Mouse (Mus musculus): ENCODE measurements around the gene Acadl. TPM values are rescaled to one million over a fixed set of nuclear protein-coding genes. Genes with fewer than 3 reads are reported as not detected.

The Acadl gene
- polyA plus RNA-seq, 1 experiment from 2014 or later, result 83.4 TPM

DNA sequence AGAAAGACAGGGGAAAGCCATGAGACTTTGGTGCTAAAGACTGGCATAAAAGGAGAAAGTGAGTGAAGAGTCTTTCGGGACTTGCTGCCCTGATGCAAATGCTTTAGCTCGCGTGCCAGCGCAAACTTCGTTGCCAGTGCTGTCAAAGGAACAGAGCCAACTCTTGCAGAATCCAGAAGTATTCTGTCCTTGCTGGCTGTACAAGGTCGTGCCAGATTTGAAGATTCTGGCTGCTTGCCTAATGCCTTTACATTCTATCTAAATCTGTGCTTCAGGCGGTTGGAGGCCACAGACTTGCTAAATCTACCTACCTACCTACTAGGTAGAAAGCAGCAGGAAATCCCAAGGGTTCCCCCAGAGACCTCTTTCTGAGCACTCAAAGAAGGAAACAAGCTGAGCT is 8.5 kb upstream of the Acadl start:
- H3K4me2 ChIP-seq, result no peak overlapping the region
- no peaks in the 10 kb centered on the region for H3K4me1 ChIP-seq
- H3K4me3 ChIP-seq, result no peak overlapping the region
- H3K9ac ChIP-seq, result no peak overlapping the region
- ATAC-seq, result no peak
- no peaks in the 10 kb centered on the region for H3K36me3 ChIP-seq
- no peaks in the 10 kb centered on the region for H3K27me3 ChIP-seq (replicated peaks)
- no peak overlapping the region for H3K27ac ChIP-seq
- WGBS (ENCODE audit: insufficient replicate concordance), result 75% methylated on average over 7 of the region's 7 CpGs
- no peaks in the 10 kb centered on the region for H3K9me3 ChIP-seq (replicated peaks)

GRCm38 (mm10) chr1:66865633-66866032 is 2.6 kb upstream of the Acadl start:
- no peak for ATAC-seq
- Histone ChIP-seq H3K27me3 (replicated peaks) (no peaks in the 10 kb centered on the region), H3K4me3 (no peak overlapping the region), H3K9me3 (replicated peaks) (no peaks in the 10 kb centered on the region), H3K4me1 (peaks cover 16% of the 10 kb centered on the region), H3K9ac (no peak overlapping the region), H3K4me2 (no peak overlapping the region), H3K36me3 (no peaks in the 10 kb centered on the region), H3K27ac (no peak overlapping the region)
- WGBS (ENCODE audit: insufficient replicate concordance), result 67% methylated on average over 4 of the region's 4 CpGs

DNA sequence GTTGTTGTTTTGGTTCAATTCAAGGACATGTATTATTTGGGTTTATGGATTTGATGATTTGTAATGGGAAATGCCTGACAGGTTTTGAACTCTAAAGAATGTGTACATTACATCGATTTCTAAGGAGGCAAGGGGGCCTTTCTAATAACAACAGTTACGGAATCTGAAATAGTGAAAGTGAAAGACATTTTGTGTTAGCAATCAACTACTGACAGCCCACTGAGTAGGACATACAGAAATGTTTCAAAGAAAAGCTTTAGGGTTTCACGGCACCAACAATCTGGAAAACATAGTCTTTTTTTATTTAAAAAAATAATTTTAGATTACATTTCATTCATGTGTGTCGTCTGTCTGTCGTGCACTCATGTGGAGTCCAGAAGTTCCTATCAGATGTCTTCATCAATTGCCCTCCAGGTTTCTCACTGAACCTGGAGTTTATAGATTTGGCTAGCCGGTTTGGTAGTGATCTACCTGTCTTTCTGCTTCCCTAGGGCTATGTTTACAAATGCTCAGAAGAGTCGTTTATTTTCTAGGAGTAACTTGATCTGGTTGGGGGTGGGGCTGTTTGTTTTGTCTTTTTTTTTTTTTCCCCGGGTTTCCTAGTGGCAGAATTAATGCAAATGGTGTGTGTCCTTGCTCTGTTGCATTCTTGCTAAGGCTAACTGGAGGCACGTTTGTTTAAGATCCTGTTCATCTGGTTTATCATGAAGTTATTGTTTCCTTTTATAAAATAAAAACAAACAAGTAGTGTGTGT is 841 bp upstream of the Acadl start:
- Histone ChIP-seq H3K27me3 (replicated peaks) (no peaks in the 10 kb centered on the region), H3K4me1 (peaks cover 16% of the 10 kb centered on the region), H3K4me3 (peak overlapping the region; percentile 95), H3K9ac (peak overlapping the region; percentile 94), H3K9me3 (replicated peaks) (no peaks in the 10 kb centered on the region), H3K36me3 (0 out of 2 replicates have a peak, but pooled peaks cover 5% of the 10 kb centered on the region), H3K4me2 (peak overlapping the region; percentile 90), H3K27ac (0 out of 2 replicates have a peak overlapping the region, but pooled peaks have one; percentile 30)
- no peak for ATAC-seq
- 11% methylated on average over 9 of the region's 9 CpGs for WGBS (ENCODE audit: insufficient replicate concordance)

DNA sequence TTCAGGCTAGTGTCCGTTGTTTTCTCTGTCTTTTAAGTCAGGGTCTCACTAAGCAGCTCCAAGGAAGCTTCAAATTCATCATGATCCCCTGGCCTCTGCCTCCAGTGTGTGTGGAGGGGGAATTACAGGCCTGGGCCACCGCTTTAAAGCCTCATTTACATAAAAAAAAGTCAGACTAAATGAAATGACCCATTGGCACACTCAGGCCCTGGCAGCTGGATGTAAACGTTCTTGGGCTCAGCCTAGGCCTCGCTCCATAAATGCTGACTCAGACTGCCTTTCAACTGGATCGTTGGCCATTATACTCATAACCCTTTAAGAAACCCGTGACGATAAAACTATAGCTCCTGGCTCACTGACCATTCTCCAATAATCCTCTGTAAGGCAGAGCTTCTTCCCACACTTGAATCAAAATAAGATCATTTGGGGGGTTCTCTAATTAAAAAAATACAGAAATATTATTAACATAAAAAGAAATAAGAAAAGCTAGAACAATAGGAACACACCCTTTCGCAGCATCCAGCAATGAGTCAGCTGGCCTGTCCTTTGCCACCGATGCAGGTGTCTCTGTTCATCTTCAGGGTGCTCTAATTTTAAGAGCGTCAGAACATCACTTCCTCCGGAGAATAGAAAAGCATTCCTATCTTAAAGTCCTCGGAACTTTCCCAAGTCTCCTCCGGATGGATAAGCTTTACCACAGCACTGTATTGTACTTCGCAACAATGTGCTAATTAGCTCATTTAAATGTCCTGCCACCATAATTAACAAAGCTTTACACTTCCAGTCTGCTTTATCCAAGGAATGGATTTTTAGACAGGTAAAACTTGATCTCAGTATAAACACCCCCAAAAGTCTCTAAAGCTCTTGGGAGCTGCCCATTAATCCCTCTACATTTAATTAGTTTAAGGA is 1.1 kb downstream of the Acadl start:
- no peak for ATAC-seq
- Histone ChIP-seq H3K27ac (peak overlapping the region; percentile 87; the same call in 1 of the 2 replicates), H3K9me3 (replicated peaks) (no peaks in the 10 kb centered on the region), H3K27me3 (replicated peaks) (no peaks in the 10 kb centered on the region), H3K36me3 (peaks cover 19% of the 10 kb centered on the region), H3K9ac (peak overlapping the region; percentile 94), H3K4me2 (peak overlapping the region; percentile 90), H3K4me3 (peak overlapping the region; percentile 95), H3K4me1 (peaks cover 16% of the 10 kb centered on the region)
- WGBS (ENCODE audit: insufficient replicate concordance), result 42% methylated on average over 14 of the region's 14 CpGs

DNA sequence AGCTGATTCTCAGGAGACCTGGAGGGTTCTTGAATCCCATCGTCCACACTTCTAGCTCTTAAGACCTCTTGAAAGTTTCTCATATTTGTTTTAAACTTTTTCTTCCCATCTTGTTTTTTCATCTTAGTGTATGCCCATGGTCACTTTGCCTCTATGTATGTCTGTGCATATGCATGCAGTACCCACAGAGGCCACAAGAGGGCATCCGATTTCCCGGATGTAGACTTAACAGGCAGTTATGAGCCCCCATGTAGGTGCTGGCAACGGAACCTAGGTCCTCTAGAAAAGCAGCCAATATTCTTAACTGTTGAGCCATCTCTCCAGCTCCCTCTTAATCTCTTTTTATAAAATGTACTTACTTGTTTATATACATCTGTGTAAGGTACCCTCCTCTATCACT is 15.6 kb downstream of the Acadl start:
- Histone ChIP-seq H3K27ac (no peak overlapping the region), H3K4me3 (no peak overlapping the region), H3K9me3 (replicated peaks) (peaks cover 8% of the 10 kb centered on the region; the same call in 1 of the 2 replicates), H3K27me3 (replicated peaks) (no peaks in the 10 kb centered on the region), H3K36me3 (peaks cover 78% of the 10 kb centered on the region), H3K4me2 (no peak overlapping the region), H3K4me1 (0 out of 2 replicates have a peak, but pooled peaks cover 3% of the 10 kb centered on the region), H3K9ac (no peak overlapping the region)
- no peak for ATAC-seq
- WGBS (ENCODE audit: insufficient replicate concordance), result 83% methylated on average over 4 of the region's 4 CpGs

GRCm38 (mm10) chr1:66845690-66846318 is 17.3 kb downstream of the Acadl start:
- H3K36me3 ChIP-seq, result peaks cover 76% of the 10 kb centered on the region
- no peak overlapping the region for H3K4me2 ChIP-seq
- peaks cover 8% of the 10 kb centered on the region; the same call in 1 of the 2 replicates for H3K9me3 ChIP-seq (replicated peaks)
- no peak for ATAC-seq
- no peak overlapping the region for H3K4me3 ChIP-seq
- no peak overlapping the region for H3K9ac ChIP-seq
- H3K27ac ChIP-seq, result no peak overlapping the region
- 47% methylated on average over 5 of the region's 5 CpGs for WGBS (ENCODE audit: insufficient replicate concordance)
- H3K4me1 ChIP-seq, result 0 out of 2 replicates have a peak, but pooled peaks cover 3% of the 10 kb centered on the region
- no peaks in the 10 kb centered on the region for H3K27me3 ChIP-seq (replicated peaks)

GRCm38 (mm10) chr1:66841938-66842337 is 21.1 kb downstream of the Acadl start:
- Histone ChIP-seq H3K4me1 (peaks cover 6% of the 10 kb centered on the region; the same call in 1 of the 2 replicates), H3K27ac (no peak overlapping the region), H3K9me3 (replicated peaks) (no peaks in the 10 kb centered on the region), H3K27me3 (replicated peaks) (no peaks in the 10 kb centered on the region), H3K4me3 (no peak overlapping the region), H3K9ac (no peak overlapping the region), H3K4me2 (no peak overlapping the region), H3K36me3 (peaks cover 52% of the 10 kb centered on the region)
- WGBS (ENCODE audit: insufficient replicate concordance), result 75% methylated on average over 10 of the region's 10 CpGs
- ATAC-seq, result no peak

- Histone ChIP-seq H3K36me3 (peaks cover 52% of the 10 kb centered on the region), H3K4me2 (no peak overlapping the region), H3K4me1 (peaks cover 6% of the 10 kb centered on the region; the same call in 1 of the 2 replicates), H3K27ac (no peak overlapping the region), H3K9me3 (replicated peaks) (no peaks in the 10 kb centered on the region), H3K9ac (no peak overlapping the region), H3K27me3 (replicated peaks) (no peaks in the 10 kb centered on the region), H3K4me3 (no peak overlapping the region)
- ATAC-seq, result no peak
- 66% methylated on average over 6 of the region's 6 CpGs for WGBS (ENCODE audit: insufficient replicate concordance)
These were observed 21.6 kb downstream of the Acadl start for GRCm38 (mm10) chr1:66841510-66841909.

DNA sequence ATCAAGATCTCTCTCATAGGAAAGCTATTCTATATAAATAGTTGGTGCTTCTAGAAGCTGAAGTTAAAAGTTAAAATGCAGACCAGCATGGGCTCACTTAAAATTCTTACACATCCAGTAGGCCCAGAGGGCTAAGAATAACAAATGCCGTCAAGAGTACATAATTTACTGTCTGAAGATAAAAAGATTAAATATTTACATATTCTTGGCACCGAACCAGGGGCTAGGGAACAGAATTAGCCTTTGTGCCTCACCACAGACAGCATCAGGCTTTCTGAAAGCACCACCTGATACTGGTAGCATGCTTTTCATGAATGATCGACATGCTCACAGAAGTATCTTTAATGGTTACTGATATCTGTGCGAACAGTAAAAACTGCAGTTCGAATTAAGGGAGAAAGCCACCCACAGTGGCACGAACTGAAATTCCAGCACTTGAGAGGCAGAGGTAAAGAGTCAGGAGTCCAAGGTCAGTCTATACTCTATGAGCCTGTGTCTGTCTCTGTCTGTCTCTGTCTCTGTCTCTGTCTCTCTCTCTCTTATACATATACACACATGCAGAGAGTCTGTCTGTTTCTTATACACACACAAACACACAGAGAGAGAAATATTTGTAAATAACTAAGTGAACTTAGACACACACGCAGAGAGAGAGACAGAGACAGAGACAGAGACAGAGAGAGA is 23.2 kb downstream of the Acadl start:
- 72% methylated on average over 7 of the region's 7 CpGs for WGBS (ENCODE audit: insufficient replicate concordance)
- H3K4me1 ChIP-seq, result peaks cover 3% of the 10 kb centered on the region; the same call in 1 of the 2 replicates
- H3K27me3 ChIP-seq (replicated peaks), result no peaks in the 10 kb centered on the region

DNA sequence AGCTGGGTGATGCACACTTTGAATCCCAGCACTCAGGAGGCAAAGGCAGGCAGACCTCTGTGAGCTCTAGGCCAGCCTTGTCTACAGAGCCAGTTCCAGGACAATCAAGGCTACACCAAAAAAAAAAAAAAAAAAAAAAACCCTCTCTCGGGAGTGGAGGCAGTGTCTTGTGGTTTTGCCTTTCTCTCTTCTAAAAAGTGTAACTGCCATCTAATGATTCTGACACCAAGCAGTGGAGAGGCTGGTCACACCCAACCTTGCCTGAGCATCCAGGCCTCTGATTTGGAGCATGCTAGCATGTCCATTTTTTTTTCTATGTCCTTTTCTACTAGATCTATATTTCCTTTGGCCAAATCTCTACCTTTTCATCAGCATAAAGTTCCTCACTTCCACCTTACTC is 23.9 kb downstream of the Acadl start:
- no peak overlapping the region for H3K27ac ChIP-seq
- no peaks in the 10 kb centered on the region for H3K27me3 ChIP-seq (replicated peaks)
- H3K4me3 ChIP-seq, result no peak overlapping the region
- 0 out of 2 replicates have a peak, but pooled peaks have one; percentile 35 for ATAC-seq
- no peak overlapping the region for H3K4me2 ChIP-seq
- peaks cover 3% of the 10 kb centered on the region; the same call in 1 of the 2 replicates for H3K4me1 ChIP-seq
- whole genome bisulfite sequencing (ENCODE audit: insufficient replicate concordance), result 41% methylated on average over 1 of the region's 1 CpGs
- peaks cover 50% of the 10 kb centered on the region for H3K36me3 ChIP-seq
- no peaks in the 10 kb centered on the region for H3K9me3 ChIP-seq (replicated peaks)
- no peak overlapping the region for H3K9ac ChIP-seq

More for the DNA sequence above, 23.2 kb downstream of the Acadl start:
- no peak overlapping the region for H3K27ac ChIP-seq
- no peak overlapping the region for H3K4me2 ChIP-seq
- H3K9ac ChIP-seq, result no peak overlapping the region
- H3K36me3 ChIP-seq, result peaks cover 46% of the 10 kb centered on the region
- H3K9me3 ChIP-seq (replicated peaks), result no peaks in the 10 kb centered on the region
- ATAC-seq, result no peak
- no peak overlapping the region for H3K4me3 ChIP-seq

Data from liver, embryonic 12.5 days (tissue).